18 mouse cellular contexts compared by ENCODE assay signal in genomic region chr2:54092616-54093015, GRCm38 (mm10). TPM values are rescaled to one million over a fixed set of nuclear protein-coding genes. Genes with fewer than 3 reads are reported as not detected.
"Had no signal": no experiment of that assay in that cellular context is flagged by ENCODE, and none has a peak within 500 bp of the region (broad histone marks: within the 10 kb centered on the region; RNA-seq: fewer than 3 reads in every experiment).

No protein-coding gene starts in this region.

- H3K4me3 ChIP-seq: lung, embryonic 15.5 days; megakaryocyte, embryonic 14.5 days; midbrain, embryonic 13.5 days; midbrain, embryonic 15.5 days; neural tube, embryonic 12.5 days had no signal

- H3K27ac ChIP-seq: lung, embryonic 15.5 days; macrophage; midbrain, embryonic 13.5 days; midbrain, embryonic 15.5 days; neural tube, embryonic 12.5 days had no signal

- H3K4me1 ChIP-seq: lung, embryonic 15.5 days; megakaryocyte, embryonic 14.5 days; midbrain, embryonic 13.5 days; midbrain, embryonic 15.5 days; neural tube, embryonic 12.5 days had no signal

- H3K9ac ChIP-seq: liver, postnatal 0 days; lung, embryonic 15.5 days; midbrain, embryonic 13.5 days; midbrain, embryonic 15.5 days; neural tube, embryonic 12.5 days had no signal

- H3K4me2 ChIP-seq: lung, embryonic 15.5 days; midbrain, embryonic 11.5 days; midbrain, embryonic 13.5 days; midbrain, embryonic 15.5 days; neural tube, embryonic 12.5 days had no signal

- H3K9me3 ChIP-seq: lung, embryonic 15.5 days; megakaryocyte, embryonic 14.5 days; midbrain, embryonic 13.5 days; midbrain, embryonic 15.5 days; neural tube, embryonic 12.5 days had no signal

- H3K27me3 ChIP-seq: lung, embryonic 15.5 days; megakaryocyte, embryonic 14.5 days; midbrain, embryonic 13.5 days; midbrain, embryonic 15.5 days; neural tube, embryonic 12.5 days had no signal

- DNase-seq: liver, postnatal 0 days; lung, adult 2 months; lung, postnatal 14 days; lung, postnatal 36 days; right cerebral cortex, postnatal 14 days; right cerebral cortex, postnatal 4 days; spleen, adult 18-20 months; thymus, adult 18-20 months; thymus, postnatal 14 days; thymus, postnatal 36 days had no signal

- ATAC-seq: liver, postnatal 0 days; lung, postnatal 0 days; midbrain, embryonic 13.5 days; midbrain, embryonic 15.5 days had no signal

- H3K36me3 ChIP-seq: lung, embryonic 15.5 days; midbrain, embryonic 13.5 days; midbrain, embryonic 15.5 days; neural tube, embryonic 12.5 days had no signal

RNA-seq across cellular contexts. Expression of gene Rprm, which starts 7.3 kb away (rescaled TPM):
- polyA plus RNA-seq: liver, postnatal 0 days; macrophage had no signal
